Mouse (Mus musculus) frontal cortex, postnatal 36 days (tissue): ENCODE measurements around the gene Plcg1.

ENCODE experiments used
- DNase-seq, 2 experiments: peaks; one replicate each; pipeline ENCODE4 v3.0.0; 2022; ENCODE audit warnings: low spot score in 2 of 2

Plcg1 gene

DNA sequence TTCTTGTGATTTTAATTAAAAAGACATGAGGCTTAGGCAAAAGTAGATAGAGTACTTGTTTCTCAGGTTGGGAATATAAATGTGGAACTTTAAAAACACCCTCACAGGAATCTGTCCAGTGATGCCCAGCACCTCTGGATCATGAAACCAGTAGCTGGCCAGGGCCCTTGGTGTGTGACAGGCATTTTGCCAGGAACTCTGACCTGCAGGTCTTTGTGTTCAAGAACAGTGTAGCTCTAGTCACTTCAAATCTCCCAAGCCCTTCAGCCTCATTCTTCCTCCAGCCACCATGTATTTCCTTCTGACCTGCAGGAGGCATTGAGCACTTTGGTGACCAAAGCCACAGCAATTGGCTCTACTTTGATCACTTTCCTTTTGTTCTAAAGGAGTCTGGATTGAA is 39.3 kb downstream of the Plcg1 start:
- no peak for DNase-seq

DNA sequence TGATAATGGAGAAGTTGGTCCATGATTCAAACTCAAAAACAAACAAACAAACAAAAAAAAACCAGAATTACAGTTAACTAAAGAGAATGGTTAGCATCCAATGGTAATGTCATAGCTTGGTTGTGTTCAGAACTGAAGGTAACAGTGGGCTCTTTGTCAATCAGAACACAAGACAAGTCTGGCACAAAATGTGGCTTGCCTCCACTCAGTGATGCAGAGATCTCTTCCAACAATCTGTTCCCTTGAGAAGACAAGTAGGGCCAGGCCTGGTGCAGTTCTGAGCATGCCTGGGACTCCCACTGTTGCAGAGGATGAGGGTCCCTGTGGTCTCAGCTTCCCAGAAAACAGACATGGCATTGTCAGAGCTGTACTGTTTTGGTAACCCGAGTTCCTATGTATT is 39.8 kb downstream of the Plcg1 start:
- DNase-seq: no peak

DNA sequence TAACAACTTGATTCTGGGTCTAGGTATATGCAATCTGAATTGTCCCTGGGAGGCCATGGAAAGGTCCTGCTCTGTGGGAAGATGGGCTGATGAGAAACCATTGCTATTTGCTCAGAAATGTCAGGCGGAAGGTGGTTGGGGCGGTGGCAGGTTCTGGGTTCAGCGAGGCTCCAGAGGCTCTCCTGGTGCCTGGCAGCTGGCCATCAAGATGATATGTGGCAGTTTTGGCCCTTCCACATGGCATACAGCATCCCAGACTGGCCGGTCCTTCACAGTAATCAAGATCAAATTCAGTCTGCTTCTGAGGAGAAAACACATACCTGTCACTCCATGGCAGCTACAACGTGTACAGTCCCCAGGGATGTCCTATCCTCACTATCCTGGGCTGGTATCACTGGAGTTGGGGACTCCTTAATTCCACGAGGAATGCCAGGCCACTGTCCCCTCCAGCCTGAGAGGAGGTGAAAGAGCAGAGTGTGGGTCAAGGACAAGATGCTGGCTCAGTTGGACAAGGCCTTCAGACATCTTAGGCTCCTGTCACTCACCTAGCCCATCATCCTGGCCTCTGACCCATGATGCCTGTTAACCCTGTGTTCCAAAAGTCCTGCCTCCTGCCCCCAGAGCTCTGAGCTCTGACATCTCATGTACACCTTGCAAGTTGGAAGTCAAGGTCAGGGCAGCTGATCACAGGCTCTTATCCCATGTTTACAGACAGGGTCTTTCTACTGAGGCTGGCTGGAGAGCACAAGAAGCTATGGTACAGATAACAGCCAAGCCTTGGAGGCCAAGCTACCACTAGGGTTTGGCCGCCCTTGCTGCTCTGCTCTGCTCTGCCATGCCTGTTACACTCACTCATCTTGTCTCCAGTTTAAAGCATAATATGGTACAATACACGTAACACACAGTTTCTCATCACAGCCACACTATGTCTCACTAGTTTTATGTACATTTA is 40.5 kb downstream of the Plcg1 start:
- DNase-seq: no peak

DNA sequence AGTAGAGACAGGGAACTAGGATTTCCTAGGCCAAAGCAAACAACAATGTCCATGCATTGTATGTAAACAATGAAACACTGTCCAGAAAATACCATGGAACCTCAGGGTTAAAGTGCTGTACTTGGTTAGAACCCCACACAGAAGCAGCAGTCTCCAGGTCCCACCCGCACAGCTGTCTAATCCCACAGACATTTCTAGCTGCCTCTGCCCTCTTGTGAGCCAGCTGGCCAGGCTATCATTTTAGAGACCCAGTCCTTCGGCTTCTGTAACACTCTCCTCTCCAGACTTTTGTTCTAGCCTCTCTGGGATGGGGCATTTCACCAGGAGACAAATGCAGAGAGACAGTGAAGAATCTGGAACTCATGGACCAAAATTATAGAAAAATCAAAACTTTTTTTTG is 46.9 kb downstream of the Plcg1 start:
- DNase-seq: no peak

DNA sequence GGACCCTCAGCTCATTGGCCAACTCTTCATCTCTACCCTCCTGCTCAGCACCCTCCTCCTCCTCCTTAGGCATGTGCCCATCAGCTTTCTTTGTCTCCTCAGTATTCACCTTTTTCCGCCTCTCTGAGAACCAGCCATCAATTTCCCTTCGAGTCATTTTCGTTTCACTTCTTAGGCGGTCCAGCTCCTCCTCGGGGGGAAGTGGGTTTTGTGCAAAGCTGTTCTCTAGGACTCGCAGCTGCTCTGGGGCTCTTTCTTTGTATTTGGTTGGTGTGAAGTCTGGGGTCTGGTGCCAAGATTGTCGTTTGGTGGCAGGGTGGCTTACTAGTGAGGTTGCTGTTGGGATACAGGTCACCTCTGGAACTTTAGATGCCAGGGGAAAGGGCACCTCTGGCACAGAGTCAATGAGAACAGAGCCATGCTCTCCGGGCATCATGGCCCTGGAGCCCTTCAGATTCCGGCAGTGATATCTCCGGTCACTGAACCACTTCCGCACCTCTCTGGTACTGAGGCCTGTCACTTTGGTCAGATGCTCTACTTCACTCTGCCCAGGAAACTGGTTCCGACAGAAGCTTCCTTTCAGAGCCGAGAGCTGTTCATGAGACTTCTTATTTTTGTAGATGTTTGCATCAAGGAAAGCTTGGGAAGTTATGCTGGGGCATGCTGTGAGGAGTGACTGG is 49.2 kb downstream of the Plcg1 start:
- DNase-seq: no peak

DNA sequence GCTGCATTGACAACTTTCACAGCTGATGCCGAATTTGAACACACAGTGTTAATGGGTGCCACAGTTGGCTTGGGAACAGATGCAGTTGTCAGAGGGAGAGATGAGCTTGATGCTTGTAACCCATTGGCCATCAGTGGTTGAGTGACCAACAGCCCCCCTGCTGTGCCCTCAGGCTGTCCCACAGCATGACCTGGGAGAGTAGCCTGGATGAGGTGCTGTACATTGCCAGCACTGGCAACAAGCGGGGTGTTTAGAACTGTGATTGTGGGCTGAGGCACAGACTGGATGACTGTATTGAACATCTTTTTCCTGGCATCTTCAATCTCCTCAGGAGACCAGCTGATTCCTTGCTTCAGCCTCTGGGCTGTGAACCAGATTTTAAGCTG is 49.7 kb downstream of the Plcg1 start:
- DNase-seq: no peak

DNA sequence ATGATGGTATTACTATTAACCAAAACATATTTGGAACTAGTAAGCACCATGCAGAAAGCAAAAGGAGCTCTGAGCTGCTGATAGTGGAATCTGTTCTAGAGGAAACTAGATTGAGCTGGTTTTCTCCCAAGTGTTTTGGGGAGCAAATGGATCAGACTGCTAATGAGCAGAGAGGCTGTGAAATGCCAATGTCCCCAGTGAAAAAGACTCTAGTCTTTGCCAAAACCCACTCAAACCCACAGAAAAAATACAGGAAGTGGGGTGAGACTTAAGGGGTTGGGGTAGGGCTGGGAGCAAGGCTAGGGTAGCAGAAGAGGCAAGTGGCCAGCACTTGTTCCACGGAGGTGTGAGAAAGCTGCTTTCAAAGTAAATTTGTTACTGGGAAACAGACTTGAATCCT is 55.2 kb downstream of the Plcg1 start:
- DNase-seq: no peak

DNA sequence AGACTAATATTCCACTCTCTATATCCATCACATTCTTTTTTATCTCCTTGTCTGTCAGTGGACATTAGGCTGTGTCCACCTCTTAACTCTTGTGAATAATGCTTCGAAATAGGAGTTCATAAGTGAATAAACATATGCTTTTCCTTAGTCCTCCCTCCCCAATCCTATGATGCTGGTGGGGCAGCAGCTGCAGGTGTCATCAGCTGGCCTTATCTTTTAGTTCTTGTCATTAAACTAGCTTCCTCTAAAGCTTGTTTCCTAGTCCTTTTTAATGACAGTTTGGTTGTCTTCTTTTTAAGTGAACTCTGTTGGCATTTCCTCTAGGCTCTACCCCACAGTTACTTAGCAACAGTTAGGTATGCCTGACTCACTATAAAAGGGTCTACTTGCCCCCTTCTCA is 57.9 kb downstream of the Plcg1 start:
- DNase-seq: no peak

DNA sequence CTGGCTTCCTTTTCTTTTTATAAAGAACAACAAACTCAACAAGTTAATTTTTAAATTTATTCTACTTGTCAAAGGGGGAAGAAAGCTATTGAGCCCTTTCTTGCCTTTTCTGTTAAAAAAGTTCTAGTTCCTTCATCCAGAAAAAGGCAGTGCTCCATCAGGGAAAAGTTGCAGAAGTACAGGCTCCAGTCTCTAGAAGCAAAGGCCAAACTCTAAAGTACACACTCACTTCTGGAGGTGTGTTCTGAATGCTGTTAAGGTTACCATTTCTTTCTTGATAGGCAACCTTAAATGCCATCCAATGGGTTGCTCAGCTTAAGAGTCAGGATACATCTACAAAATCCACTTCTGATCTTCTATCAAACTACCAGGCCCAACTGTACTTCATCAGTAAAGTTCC is 58.6 kb downstream of the Plcg1 start:
- DNase-seq: no peak

DNA sequence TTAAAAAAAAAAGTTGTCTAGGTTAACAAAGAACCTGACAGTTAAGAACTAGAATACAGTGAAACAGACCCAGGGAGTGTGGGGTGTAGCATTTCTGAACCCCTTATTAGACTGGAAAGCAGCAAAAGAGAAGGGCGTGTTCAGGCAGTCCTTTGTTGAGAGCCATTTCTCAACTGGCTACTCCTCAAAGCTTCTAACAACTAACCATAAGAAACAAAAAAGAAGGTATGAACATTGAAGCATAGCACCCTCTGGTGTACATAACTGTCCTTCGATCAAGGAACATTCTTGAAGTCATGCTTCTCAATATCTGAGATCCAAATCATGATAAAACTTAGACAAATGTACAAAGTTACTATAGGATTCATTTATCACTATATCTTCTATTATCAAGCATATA is 62.0 kb downstream of the Plcg1 start:
- DNase-seq: no peak

DNA sequence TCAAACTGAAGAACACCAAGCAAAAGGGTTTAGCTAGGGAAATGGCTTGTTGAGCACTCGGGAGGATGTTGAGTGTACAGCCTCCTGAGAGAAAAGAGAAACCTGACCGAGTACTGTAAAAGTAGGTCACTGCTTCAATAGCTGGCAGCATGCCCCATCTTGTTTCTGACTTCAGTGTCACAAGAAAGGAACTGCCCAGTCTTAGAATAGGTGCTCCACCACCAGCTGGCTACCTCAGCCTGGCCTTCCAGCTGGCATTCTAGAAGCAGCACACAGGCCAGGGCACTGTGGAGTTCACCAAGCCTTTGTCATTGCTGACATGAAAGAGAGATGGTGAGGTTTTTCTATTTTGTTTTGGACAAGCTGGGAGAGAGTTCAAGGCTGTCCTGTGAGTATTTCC is 65.9 kb downstream of the Plcg1 start:
- peak; percentile 26 to 59 for DNase-seq

DNA sequence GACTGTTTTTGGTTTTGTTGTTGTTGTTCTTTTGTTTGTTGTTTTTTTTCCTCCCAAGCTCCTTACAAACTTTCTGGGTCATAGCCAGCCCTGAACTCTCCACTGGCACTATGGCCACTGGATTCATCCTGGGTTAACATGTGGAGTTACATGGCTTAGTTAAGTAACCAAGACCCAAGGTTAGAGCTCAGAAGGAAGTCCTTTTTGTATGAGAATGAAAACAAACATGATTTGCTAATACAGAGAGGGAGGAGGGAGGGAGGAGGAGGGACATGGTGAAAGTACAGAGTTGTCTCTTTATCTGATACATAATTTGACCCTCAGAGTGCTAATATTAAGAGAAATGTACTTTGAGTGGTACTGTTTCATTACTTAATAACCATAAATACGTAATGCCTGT is 67.1 kb downstream of the Plcg1 start:
- DNase-seq: no peak

DNA sequence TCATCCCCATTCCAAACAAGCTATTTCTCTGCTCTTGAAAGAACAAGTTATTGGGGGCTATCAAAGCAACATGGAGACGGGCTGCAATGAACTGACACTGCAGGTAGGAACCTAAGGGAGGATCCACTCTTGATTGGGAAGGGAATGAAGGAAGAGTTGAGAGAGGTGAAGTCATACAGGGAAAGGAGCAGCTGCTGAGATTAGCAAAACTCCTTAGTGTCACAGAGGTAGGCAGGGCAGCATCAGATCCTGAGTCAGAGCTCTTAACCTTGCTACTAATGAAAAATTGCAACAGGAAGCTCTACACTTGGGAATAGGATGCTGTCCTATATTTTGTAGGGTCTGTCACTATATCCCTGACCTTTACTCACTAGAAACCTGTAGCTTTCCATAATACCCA is 69.9 kb downstream of the Plcg1 start:
- no peak for DNase-seq

DNA sequence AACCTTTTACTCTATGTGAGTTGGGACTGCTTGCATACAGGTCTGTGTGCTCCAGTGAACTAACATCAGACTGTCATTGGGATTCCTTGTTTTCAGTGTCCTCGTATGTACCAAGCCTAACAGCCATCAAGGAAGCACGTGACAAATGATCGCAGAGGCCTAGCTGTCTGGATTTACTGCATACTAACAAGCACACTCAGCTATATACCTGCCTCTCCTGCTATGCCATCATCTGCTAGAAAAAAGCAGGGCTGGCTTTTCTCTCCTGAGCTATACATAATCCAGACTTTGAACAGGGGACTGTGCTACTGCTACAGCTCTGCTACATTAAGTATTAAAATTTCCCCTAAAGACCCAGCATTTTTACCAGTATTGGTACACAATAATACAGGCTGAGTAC is 71.2 kb downstream of the Plcg1 start:
- DNase-seq: no peak

DNA sequence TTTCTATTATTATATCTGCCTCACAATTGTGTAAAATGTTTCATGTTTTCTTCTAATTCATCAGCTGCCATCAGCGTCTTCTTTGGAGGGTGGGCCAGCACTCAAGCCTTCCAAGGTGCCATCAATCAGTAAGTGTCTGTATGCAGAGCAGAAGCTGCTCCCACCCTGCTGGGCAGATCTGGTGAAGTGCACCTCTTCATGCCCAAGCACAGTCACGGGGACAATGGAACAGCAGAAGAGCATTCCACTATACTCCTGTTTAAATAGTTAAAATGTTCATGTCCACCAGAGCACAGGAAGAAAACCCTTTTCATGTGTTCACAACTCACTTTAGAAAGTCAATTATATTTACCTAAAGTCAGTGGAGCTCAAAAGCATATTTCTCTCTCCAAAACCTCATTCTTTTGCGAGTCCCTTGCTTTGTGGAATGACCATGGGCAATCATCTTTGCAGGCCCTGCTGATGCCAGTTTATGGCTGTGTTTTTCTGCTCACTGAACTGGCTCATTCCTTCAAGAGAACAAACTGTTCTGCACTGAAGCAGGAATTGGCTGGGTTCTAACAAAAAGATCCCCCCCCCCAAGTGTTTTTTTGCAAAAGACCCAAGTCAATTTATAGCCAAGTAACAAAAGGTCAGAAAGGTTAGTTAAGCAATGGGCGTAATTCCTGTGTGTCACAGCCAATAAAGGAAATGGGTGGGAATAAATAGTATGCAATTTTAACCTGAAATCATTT is 73.9 kb downstream of the Plcg1 start:
- no peak for DNase-seq

DNA sequence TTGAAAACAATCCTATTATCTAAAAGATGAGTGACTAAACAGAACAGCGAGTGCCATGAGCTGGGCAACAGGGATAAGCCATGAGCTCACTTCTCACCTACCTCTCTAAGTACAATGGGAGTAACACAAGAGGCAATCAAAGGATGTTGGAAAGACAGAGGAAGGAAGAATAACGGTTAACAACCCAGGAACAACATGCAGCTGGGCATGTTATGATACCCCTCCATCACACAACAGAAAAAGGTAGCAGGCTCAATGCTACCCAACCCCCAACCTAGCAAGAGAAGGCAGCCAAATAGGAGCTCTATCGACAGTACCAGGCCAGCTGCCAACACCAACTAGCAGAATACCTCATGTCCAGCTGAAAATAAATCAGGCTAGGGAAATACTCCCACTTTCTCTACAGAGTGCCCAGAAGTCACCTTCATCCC is 75.0 kb downstream of the Plcg1 start:
- DNase-seq: peak in 1 of 2 experiments; percentile 43

DNA sequence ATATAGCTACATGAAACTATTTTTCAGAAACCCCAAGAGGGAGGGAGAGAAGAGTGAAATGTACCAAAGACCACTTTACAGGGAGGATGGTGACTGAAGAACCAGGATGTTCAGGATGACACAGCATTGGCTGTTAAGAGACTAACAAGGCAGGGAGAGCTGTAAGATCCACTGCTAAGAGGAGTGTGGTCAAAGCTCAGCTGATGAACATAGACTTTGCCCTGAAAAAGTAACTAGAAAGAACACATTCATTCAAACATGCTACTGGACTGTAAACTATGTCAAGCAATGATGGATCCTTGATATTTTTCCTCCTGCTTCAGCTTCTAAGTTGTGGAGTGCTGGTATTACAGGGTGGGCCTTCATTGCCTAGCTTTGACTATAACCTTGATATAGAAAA is 79.3 kb downstream of the Plcg1 start:
- no peak for DNase-seq

DNA sequence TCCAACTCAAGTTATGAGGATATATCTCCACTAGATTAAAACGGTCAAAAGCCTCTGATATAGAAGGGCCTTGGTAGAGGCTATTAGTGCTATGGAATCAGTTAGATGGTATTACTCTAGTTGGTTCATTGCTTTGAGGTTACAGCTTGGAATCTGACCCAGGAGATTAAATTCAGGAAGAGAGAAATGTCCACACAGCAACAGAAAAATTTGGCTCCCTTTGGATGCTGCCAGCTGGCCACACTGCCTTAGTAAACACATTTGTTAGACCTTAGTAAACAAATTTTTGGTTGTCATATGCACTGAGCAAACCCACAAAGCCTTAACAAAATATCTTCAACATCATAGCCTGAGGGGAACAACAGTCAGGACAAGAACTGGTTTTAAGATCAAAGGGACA is 79.7 kb downstream of the Plcg1 start:
- no peak for DNase-seq
